Mouse (Mus musculus) frontal cortex, postnatal 25 days (tissue): ENCODE data around the gene Uggt1.

Experiments used
- DNase-seq, 2 experiments: peaks; one replicate each; pipeline ENCODE4 v3.0.0; 2022; ENCODE audit warnings: low spot score in 2 of 2

Gene Uggt1

DNA sequence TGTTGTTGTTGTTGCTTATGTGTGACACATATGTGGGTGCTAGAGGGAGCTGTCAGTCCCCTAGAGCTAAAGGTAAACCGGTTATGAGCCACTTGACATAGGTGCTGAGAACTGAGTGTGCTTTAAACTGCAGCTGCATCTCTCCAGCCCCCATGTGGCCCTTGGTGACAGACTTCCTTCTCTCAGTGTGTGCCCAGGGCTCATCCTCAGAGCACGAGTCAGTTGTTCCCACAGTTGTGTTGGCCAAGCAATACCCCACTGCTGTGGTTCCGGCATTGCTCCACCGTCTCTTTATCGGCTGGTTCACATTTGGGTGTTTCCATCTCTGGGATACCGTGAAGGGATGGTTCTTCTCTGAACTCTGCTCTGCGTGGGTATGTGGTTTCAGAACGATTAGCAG is 12.8 kb upstream of the Uggt1 start:
- DNase-seq = no peak

DNA sequence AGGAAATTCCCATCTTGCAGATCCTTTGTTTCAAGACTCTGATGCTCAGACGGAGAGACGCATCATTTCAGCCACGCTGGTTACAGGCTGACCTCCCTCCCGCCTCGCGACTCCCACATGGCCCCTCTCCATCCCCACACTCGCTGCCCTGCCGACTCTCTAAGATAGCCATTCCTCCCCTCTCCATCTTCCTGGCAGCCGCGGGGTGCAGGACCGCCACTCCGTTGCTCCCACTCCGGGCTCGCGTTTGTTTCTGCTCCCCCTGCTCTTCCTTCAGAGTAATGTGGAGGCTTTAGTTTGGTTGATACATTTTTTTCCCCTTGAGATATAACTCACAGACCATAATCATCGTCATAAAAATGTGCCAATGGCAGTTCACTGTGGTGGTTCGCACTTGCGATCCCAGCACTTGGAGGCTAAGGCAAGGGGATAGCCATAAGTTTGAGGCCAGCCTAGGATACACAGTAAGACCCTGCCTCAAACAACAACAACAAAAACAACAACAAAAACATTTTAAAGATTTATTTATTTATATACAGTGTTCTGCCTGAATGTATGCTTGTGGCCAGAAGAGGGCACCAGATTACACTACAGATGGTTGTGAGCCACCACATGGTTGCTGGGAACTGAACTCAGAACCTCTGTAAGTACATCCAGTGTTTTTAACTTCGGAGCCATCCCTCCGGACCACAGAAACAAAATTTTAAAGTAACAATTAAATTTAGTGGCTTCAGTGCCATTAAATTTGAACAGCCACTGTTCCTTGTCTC is 11.5 kb upstream of the Uggt1 start:
- no peak for DNase-seq

DNA sequence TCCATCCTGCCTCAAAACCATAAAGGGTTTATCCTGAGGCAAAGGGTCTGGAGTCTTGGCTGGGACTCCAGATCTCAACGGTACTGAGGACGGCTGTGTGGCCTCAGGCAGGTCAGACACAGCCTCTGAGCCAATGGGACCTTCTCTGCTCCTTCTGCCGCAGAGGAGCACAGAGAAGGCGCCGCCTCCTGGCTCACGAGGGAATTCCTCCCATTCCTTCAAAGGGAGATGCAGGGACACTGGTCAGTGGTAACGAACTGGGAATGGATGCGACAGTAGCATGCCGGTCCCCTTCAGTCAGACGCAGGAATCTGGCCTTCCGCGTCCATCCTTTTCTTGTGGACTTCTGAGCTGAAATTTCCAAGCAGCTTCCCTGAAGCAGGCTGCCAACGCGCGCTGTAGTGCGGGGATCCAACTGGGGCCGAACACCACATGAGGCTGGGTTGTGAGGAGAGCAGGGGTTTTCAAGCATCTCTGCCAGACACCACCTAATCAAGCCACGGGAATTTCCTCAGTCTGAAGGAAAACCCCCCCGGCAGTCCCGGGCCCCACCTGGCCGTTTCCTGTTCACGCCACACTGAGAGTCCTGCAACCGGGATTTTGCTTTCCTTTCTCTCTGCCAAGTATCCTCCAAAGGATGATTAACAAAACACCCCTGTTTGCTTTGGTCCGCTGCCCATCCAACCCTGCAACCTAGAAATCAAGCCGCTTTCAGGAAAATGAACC is 10.3 kb upstream of the Uggt1 start:
- no peak for DNase-seq

DNA sequence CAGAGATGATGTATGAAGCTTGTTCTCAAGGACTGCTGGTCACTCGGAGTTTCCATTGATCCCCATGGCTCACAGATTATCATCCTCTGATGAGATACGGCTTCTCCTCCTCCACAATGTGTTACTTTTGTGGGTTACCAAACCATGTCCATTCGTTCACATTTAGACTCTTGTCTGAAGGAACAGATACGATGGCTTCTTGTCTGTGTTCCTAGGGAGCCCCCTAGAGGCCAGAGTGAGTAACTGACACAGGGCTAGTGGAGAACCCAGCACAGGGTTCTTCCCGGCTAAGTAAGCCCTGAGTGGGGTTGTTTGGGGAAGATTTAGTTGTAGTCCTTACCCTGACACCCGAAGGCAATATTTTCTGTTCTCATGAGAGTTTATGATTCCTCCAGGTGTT is 8.3 kb upstream of the Uggt1 start:
- peak; percentile 29 to 63 for DNase-seq

DNA sequence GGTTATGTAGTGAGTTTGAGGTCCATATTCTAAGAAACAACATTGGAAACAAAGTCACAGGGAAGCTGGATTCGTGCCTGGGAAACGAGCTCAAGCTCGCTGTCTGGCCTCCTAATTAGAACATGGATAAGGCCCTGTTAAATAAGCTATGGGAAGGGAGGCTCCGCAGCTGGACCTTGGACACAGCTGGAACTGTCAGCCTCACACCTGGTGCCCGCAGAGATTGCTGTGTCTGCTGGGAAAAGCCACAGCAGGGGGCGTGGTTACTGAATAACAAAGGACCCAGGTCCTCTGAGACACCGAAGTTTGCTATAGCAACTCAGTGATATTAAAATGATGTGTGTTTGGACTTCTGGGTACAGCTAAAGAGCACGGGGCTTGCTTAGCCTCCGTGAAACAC is 6.9 kb upstream of the Uggt1 start:
- no peak for DNase-seq

DNA sequence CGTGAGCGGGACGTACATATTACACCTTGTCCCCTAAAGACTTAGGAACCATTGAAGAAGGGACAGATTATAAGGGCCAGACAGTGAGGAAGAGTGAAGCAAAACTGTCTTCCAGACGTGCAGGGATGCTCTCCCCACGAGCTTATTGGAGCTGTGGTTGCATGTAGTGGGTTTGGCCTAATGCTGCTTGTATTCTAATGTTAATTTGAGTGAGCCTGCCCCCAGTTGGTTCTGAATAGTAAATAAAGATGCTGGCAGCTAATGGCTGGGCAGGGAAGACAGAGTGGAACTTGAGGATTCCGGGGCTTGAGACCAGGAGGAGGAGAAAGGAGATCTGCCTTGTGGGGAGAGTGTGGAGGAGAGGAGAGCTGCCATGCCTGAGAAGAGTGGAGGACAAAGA is 2.2 kb upstream of the Uggt1 start:
- no peak for DNase-seq

DNA sequence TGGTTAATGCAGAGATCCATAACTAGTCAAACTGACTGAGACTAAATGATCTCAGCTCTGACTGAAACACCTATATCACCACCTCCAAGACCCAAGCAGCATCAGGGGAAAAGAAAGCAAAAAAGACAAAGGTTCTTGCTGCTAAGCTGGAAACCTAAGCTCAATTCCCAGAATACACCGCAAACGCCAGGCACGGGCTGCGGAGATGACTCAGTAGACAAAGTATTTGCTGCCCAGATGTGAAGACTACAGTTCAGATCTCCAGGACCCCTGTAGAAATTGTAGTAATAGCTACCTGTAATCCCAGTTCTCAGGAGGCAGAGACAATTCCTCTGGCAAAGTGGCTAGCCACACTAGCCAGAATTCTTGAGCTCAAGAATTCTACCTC is 302 bp upstream of the Uggt1 start:
- DNase-seq = no peak

DNA sequence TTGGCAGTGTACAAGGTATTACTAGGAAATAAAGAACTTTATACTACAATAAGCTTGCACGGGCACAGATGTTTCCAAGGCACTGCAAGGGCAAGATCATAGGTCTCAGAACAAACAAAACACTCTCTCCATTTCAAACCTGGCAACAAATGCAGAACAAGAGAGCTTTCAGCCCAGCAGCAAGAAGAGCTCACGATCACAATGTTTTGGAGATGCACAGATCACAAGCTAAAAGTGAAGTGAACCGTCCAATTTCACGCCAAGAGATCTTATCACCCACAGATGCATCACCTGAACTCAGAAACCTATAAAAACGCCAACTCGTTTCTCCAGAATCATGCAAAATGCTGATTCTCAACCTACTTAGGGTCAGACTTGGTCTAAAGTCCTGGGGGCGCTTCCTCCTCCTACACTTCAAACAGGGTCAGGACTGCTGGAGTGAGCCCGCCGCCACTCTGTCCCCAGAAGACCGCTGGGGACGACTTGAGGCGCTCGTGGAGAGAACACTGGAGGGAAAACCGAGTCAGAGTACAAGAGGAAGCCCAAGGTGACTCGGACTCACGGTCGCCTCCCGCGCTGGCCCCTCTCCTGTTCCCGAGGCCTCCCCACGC is 968 bp downstream of the Uggt1 start:
- no peak for DNase-seq

DNA sequence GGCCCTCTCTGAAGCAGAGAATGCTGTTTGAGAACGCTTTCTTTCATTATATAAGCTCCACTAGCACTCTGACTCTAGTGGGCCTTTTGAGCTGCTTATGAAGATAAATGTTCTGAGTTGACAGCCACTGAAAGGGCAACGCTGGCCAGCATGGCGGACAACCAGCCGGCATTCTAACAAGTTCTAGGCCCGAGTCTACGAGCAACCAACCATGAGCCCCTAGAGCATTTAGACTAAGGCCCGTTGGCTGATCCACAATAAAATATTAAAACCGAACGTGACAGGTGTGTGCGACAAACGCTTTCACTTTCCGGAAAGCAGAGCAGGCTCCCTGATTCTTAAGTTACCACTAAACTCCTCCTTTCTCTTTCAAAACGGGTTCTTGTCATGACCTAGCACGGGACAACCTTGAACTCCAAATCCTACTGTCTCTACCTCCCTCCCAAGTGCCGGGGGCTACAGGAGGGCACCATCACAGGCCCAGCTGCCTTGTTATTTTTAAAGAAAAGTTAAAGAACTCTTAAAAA is 2.6 kb downstream of the Uggt1 start:
- no peak for DNase-seq

DNA sequence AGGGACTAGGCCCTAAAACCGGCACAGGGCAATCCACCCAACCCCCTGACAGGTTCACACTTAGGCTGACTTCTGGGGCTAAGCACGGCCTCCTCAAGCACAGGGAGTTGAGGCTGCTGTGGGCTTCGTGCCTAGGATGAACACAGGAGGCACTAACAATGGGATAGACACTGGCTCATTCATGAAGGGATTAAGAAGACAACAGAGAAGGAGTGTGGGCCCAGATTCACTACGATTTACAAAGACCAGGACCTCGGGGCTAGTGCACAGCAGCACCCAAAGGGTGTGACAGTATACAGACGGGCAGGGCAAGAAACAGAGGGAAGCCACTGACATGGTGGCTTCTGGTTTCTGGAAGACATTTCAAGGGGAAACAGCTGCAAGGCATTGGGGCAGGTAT is 4.3 kb downstream of the Uggt1 start:
- no peak for DNase-seq

DNA sequence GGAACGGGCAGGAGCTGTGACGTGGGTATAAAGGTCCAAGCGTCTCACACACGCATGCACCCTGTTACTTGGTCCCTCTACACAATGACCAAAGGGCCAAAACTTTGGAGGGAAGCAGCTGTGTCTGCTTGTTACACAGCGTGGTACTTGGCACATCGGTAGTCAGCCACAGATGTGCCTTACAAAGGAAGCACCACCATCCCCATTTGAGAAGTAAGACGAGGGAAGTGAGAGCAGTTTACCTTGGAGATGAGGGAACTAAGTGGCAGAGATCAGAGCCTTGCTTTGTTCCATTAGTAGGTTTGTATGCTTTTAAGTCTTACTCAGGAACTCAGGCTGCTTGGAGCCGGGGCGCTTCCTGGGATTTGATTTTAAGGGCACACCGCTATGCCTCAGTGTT is 5.1 kb downstream of the Uggt1 start:
- DNase-seq = no peak

DNA sequence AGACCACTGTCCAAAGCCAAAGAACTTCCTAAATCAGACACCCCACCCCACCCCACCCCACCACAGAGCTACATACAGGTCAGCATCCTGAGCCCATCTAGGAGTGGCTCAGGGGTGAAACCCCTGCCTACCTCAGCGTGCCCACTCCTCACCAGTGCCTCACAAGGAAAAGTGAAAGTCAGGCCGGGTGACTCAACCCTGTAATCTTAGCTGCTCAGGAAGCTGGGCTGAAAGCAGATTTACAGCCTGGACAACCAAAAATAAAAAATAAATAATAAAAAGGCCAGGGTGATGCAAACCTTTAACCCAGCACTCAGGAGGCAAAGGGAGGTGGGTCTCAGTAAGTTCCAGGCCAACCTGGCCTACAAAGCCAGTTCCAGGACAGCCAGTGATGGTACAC is 8.7 kb downstream of the Uggt1 start:
- no peak for DNase-seq

DNA sequence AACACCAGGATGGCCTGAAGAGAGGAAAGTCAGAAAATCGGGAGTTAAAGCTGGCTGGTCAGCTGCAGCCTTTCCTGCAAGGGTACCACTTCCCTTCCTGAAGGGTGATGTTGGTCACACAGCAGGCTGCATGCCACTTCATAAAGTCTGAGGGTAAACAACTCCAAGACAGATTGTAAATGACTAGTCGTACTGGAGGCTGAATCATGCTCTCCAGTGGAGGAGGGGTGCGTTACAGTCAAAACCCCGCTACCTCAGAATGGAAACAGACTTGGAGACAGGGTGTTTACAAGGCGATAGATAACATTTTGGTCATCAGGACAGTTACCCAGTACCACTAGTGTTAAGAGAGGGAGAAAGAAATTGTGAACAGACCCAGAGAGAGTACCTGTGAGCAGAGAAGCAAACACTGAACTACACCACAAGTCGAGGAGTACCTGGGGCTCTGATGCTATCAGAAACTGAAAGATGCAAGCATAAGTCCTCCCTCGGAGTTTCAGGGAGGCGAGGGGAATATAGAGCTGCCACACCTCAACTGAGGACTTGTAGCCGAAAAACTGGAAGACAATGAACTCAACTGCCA is 9.4 kb downstream of the Uggt1 start:
- DNase-seq = no peak

DNA sequence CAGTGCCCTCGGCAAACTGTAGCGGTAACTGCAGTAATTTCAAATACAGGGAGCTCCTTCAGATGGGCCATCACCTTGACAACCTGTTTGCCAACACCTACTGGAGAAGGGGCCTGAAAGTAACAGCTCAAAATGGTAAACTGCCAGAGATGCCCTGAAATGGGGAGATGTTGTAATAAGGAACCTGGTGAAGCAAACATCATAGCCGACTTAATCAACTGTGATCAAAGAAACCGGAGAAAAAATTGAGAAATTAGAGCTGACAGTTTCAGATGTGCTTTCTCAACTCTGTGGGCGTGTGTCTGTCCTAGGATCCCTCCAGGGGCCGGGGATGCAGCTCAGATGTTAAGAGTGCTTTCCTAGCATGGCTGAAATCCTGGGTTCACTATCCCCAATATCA is 11.3 kb downstream of the Uggt1 start:
- no peak for DNase-seq

DNA sequence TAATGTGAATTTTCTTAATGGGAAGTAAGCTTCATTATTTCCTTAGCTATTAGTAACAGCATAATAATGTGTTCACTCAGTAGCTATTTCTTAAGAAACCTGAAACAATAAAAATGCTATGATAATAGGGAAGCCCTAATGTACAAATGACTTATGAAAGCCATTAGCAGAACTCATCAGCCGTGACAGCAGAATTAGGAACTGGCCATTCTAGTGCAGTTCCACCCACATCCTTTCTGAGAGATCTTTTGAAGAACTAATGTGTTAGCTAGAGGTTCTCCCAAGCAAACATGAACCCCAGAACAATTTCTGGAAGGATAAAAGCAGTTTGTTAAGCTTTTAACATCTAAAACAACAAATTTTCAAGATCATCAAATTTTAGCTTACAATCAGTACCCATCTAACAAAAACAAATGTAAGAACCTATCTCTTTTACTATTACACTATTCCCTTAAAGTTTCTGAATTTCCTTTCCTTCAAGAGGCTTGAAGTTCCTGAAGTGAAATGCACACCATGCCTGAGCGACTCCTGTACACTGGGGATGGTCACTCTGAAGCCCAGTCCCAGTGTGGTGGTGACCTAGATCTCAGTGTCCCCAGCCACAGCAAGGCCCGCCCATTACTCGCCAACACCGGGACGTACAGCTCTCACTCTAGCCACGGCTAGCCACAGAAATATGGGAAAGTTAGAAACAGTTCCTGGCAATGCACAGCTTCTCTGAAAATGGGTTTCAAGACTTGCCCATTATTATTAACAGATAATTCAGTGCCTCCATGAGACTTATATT is 13.4 kb downstream of the Uggt1 start:
- DNase-seq = no peak

DNA sequence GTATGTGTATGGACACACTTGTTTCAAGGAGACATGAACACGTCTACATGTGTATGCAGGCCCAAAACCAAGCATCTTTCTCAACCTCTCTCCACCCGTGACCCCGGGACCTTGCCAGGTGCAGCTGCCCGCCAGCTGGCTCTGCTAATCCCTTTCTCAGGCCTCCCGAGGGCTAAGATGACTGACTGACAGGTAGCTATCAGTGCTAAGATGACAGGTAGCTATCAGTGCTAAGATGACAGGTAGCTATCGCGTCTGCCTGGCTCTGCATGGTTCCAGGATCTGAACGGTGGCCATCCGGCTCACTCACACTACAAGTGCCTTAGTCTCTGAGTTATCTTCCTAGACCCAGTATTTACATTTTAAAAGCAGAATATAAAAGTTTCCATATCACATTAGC is 16.1 kb downstream of the Uggt1 start:
- DNase-seq = no peak

DNA sequence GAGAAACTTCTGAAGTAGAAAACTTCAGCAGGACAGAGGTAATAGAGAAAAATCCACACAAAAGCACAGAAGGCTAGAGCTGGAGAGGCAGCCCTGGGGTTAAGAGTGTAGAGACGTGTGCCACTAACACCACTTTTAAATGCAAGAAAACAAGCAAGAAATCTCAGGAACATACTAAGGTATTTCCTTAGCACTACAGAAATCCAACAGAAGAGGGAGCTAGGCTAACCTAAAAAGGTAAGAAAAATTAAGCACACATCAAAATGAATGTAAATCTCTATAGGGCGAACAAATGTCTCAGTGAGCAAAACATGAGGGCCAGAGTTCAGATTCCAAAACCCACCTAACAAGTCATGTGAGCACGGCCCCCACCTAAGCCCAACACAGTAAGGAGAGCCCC is 19.9 kb downstream of the Uggt1 start:
- no peak for DNase-seq

DNA sequence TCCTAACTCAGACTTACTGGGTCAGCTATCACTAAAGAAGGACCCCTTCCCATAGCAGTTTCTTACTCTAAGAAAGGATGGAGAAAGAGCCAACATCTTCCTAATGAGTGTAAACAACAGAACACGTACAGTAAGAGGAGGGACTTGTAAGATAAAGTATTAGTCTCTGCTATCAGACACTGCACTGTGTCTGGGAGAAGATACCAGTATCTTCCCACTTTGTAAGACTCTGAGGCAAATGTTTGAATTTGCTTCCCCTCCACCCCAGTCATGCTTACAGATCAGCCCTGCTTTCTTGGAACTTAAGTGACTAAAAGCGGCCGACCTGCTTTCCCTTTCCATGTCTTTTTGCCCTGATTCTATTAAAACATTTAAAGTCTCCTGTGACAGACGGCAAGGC is 30.2 kb downstream of the Uggt1 start:
- no peak for DNase-seq

DNA sequence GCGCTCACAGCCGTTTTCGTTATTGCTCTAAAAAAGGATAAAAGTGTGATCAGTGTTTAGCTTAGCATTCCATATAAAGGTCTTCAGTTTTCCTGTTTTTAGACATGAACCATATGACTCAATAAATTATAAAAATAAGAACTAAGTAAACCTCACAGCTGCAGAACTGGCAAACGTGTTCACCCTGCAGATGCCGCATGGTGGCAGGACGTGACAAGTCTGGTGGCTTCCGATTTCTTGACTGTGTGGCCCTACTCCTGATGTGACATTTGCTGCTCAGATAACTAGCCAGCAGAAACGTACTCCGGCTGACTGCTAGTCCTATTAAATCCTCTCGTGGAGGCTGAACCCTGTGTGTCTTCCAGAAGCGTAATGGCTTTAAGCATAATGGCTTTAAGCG is 42.8 kb downstream of the Uggt1 start:
- no peak for DNase-seq

DNA sequence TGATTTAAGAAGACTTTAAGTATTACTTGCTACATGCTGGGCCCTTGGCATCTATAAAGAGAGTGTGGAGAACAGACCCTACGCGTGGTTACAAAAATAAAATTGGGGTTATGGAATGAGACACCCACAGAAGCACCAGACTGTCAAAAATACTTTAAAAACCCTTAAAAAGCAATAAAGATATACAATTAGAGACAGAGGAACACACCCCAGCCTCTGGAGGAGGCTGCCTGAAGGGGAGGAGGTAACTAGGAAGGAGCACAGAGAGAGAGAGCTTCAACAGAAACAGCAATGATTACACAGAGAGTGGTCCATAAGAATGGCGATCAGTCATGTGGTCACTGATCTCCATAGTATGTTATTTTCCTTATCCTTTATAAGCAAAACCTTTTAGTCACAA is 50.0 kb downstream of the Uggt1 start:
- DNase-seq = no peak

DNA sequence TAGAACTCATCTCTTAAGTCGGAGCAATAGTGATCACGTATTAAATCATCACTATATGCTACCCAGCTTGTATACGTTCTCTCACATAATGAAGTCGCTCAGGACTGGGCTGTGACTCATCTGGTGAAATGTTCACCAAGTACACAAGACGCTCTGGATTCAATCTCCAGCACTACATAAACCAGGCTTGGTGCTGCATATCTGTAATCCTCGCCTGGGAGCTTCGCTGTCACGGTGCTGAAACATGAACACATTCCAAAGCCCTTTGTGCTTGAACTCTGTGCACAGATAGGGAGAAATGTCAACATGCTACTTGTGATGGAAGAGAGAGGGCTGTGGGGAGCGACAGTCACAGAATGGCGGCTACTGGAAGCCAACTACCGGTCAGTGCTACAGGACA is 52.6 kb downstream of the Uggt1 start:
- DNase-seq = no peak

DNA sequence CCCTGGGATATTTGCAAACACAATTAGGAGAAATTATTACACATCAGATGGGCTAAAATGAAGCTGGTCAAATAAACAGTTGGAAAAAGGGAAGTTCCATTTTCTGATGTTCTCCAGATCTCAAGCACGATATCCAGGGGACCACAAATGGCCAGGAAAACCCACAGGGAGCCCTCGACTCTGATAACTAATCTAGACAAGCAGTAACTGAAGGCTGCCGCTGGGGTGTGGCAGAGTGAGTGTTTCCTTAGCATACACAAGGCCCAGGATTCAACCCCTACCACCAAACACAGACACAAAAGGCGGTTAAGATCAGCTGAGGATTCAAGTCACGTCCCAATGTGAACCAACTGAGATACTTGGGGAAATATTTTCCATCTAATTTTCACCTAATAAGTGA is 64.5 kb downstream of the Uggt1 start:
- no peak for DNase-seq
